Mouse (Mus musculus) adrenal gland, adult 2 months (tissue): Measurements from ENCODE around the gene Kcnma1. TPM values are rescaled to one million over a fixed set of nuclear protein-coding genes. Genes with fewer than 3 reads are reported as not detected.

Experiments
- DNase-seq: peaks from one replicate; pipeline ENCODE4 v3.0.0; 2021
- polyA plus RNA-seq: library from polyadenylated mRNA; depleted of rRNA; stranded (reverse); fragments of >200 nt; gene quantifications from 2 replicates; pipeline ENCODE4 v1.2.3, GENCODE M21; 2012
- total RNA-seq, 2 experiments: library from RNA; stranded (reverse); gene quantifications; 2 replicates each; pipeline ENCODE4 v1.2.3; 2021

Gene Kcnma1
- total and polyA plus RNA-seq, 3 experiments = 27.6 to 77.4 (median 48.9) TPM

DNA sequence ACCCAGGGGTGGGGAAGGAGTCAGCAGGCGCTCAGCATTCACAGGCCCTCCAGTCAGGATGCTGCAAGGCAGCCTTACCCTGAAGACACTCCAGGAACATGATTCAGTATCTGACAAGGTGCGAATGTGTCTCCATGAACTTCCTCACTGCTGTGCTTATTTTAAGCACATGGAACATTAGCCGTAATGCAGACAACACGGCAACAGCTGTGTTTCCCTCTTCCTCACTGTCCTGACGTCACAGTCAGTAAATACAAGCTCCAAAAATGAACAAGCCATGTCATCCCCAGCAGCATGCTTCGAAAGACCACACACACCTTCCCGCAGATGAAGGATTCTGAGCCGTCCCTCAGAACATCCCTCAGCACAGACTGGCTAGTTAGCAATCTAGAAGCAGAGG, 47.8 kb downstream of the Kcnma1 start:
- DNase-seq = no peak

- peak; percentile 68 for DNase-seq
Observed at GRCm38 (mm10) chr14:23959061-23959460, 55.2 kb downstream of the Kcnma1 start.

- DNase-seq = no peak
Observed at GRCm38 (mm10) chr14:23957270-23957669, 57.0 kb downstream of the Kcnma1 start.

DNA sequence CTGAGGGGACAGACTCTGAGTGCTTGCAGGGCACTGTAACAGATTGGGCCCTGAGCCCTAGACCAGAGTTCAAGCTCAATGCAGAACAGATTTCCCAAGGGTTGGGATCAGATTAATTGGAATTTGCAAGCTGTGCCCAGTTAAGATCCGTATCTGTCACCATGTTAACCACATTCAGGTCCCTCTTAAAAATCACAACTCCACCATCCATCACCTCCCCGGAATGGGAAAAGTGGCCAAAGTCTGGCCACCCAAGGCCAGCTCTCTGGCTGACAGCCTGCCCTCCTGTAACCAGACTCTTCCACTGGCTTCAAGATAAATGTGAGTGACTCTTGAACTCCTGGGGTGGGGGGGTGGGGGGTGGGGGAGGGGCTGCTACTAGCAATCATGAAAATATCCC, 70.4 kb downstream of the Kcnma1 start:
- peak; percentile 77 for DNase-seq

DNA sequence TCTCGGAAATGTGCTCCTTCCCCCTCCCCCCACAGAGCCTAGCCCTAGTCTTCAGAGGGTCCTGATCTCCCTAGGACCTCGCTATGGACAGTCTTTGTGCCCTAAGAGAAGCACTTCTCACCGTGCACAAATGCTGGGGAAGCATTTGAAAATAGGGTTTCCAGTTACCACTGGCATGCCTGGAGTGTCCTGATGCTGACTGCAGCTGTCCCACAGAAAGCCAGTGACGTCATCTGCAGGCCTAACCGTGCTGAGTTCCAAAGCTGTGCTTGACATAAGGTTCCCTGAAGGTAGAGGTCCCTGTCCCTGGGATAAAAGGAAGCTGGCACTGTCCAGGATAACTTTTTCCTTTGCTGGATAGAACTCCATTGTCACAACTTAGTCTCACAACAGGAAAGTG, 71.1 kb downstream of the Kcnma1 start:
- peak; percentile 49 for DNase-seq

DNA sequence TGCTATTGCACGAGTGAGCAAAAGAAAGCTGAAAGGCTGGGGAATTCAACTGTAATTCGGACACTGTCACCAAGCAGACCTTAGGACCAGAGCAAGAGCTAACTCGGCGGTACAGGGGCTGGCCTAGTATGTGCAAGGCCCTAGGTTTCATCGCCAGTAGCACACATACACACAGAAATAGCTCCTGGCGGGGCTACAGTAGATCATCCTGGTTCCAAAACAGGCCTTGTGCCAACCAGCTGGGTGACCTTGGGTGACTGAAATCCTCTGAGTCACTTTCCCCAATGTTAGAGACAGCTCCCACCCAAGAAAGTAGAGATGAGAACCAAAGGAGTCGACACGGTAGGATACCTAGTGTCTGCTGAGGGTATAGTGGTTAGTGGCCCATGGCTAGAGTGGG, 72.2 kb downstream of the Kcnma1 start:
- peak; percentile 93 for DNase-seq

DNA sequence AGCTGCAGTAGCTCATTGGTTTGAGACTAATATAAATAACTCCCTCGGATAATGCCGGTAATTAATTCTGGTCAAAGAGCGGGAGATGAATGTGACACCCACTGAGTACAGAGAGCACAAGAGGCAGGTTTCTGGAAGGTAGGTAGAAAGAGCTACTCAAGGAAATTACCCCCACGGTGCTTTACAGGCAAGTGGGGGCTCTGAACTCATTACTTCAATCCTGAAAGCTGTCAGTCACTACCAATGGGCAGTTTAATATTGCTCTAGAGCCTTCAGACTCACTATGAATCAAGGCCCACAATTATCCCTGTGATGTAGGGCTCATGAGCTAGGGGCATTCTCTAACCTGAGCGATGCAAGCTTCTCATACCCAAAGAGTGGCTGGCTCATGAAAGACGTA, 79.3 kb downstream of the Kcnma1 start:
- no peak for DNase-seq

DNA sequence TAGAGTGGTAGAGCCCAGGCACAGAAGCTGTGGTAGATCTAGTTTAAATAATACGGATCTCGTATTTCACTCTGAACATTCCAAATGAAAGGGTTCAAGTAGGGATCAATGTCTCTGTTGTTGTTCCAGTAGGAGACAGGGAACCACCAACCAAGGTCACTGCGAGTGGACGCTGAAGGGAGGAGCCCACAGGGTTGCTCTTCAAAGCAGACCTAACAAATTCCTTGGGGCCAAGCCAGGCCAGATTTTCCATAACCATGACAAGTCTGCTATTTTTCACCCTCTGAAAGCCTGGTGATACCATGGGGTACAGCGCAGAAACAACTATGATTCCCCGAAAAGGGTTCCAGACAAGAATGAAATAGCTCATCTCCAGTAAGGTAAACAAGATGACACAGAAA, 82.6 kb downstream of the Kcnma1 start:
- DNase-seq = peak; percentile 84

DNA sequence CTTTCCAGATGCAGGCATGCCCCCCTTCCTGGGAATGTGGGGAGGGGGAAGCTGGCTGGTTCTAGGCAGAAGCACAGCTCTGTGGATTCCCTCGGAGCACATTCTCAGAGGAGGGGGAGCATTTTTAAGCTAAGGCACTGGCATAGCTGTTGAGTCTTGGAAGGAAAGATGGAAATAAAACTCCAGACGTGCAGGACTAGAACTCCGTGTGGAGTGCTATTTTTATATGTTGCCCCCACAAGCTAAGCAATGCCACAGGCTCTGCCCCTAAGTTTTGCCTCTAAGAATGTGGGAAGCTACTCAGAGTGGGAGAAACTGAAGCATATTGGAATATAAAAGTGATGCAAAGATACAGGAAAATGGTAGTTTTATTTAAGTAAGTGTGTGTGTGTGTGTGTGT, 85.1 kb downstream of the Kcnma1 start:
- no peak for DNase-seq

DNA sequence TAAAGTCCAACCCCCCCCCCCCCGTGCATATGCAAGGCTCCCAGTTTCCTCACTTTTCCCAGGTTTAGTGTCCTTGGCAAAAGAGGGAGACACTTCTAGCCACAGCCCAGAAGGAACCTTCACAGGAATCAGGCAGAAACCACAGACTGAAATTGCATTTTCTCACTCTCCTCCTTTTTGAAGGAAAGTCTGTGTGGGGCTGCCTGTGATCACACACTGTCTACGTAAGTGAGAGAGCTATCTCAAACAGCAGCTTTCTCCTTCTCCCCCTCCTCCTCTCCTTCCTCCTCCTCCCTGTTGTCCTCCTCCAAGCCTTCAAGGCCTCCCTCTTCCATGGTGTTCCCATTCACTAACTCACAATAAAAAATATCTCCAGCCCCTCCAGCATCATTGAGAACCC, 90.9 kb downstream of the Kcnma1 start:
- no peak for DNase-seq

DNA sequence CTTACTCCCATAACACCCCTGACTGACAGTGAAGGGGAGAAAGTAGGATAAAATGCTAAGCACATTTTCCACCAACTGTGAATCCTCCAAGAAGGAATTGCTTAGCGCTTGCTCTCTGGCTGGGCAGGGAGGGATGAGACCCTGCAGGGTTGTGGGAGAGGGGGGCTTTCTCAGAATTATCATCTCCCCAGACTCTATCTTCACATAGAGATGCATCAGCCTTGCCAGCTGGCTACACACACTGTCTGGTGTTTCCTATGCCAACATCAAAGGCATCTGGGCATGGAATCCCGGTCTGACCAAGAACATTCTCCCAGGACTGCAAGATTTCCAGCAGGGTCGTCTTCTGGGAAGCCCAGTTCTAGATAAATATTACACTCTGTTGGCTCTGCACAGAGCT, 91.5 kb downstream of the Kcnma1 start:
- no peak for DNase-seq

DNA sequence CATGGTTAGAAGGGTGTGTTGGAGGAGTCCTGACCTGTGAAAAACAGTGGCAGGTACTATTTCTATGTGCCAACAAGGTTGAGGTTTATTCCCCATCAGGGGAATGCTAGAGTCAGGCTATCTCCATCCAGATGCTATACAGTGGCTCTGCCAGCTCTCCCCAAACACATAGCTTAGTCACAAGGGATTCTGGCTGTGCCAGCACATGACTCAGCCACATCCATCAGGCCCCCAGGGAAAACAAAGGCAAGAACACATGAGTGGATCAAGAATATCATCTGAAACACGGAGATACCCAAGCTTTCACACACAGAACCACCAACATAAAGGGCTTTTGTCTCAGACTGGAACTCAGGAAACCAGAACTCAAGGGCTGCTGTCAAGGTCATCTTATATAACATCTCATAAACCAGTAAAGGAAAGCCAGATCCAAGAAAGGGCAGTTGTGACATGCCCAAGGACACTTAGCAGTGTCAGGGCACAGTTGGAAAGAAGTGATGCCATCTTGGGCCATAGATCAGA, 103.1 kb downstream of the Kcnma1 start:
- DNase-seq = peak; percentile 86

- DNase-seq = no peak
Observed at GRCm38 (mm10) chr14:23908564-23908963, 105.7 kb downstream of the Kcnma1 start.

GRCm38 (mm10) chr14:23902636-23903279, 111.5 kb downstream of the Kcnma1 start:
- peak; percentile 74 for DNase-seq

DNA sequence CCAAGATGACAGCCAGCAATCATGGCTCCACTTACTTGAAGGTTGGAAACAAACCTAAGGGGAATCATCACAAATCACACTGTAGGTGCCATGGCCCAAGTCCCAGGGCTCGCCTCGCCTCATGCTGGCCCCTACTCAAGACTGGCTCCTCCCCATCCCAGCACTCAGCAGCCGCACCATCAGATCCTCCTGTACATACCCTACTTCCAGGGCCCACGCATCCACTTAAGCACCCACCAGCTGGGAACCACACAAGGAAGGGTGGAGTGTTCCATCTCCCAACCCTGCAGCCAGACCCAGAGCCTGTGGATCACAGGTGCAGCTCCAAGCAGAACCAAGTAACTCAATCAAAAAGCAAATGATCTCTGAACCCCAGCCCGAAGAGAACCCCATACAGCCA, 114.8 kb downstream of the Kcnma1 start:
- no peak for DNase-seq

DNA sequence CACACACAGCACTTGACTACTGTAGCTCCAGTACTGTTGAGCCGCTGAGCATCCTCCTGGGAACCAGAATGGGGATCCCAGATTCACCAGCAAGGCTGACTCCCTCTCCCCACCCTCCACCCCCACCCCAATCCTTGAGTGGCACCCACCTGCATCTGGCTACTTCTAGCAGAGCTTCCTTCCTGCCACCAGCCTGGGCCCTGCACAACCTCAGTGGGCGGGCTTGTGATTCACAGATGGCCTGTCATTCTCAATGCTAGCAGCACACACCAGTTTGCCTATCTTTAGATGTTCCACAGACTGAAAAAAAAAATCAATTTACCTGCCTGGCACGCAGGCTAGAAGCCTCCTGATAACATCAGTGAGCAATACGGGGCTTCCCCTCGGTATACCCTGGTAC, 116.5 kb downstream of the Kcnma1 start:
- DNase-seq = no peak

- no peak for DNase-seq
Observed at GRCm38 (mm10) chr14:23896036-23896435, 118.3 kb downstream of the Kcnma1 start.

GRCm38 (mm10) chr14:23886112-23886511, 128.2 kb downstream of the Kcnma1 start:
- DNase-seq = no peak

DNA sequence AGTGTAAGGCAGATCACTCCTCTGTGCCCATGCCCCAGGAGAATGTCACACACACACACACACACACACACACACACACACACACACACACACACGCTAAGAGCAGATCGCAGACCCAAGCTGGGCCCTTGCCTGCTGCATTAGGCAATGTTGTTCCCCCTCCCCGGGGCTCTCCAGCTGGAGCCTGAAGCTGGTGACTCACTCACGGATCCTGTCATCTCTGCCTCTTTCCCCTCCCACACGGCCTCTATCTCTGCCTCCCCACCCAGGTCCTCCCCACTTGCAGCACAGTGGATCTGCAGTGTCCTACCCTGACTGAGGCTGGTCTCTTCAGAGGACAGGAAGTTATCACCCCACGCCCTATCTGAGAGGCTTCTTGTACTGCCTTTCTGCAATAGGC, 128.8 kb downstream of the Kcnma1 start:
- DNase-seq = peak; percentile 84

- no peak for DNase-seq
Observed at GRCm38 (mm10) chr14:23885071-23885470, 129.2 kb downstream of the Kcnma1 start.

GRCm38 (mm10) chr14:23882001-23882400, 132.3 kb downstream of the Kcnma1 start:
- DNase-seq = no peak

- no peak for DNase-seq
Observed at GRCm38 (mm10) chr14:23879331-23879730, 135.0 kb downstream of the Kcnma1 start.

- DNase-seq = no peak
Observed at GRCm38 (mm10) chr14:23877561-23877960, 136.7 kb downstream of the Kcnma1 start.

DNA sequence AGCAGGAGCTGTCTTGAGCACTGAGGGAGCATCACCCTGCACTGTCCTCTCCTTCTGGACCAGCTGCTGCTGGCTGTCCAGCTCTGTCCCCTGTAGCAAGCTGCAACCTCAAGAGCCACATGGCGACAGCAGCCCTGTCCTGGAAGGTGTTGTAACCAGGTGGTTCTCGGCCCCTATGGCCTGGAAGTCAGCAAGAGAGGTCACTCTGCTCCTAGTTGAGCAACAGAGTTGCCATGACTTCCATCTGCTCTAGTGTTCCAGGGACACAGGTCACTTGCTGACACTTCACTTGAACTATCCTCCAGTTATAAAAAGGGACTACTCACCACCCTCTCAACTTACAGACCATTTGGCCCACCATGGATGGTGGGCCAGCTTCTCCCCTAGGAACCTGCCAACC, 139.7 kb downstream of the Kcnma1 start:
- DNase-seq = no peak
